Mouse (Mus musculus) G1E (cell line): ENCODE results near the gene Apod. TPM values are rescaled to one million over a fixed set of nuclear protein-coding genes. Genes with fewer than 3 reads are reported as not detected.

Experiments
- ATAC-seq: 2 replicates; pipeline ENCODE4 v1.8.0; 2016; ENCODE audit warnings: mild to moderate bottlenecking; ENCODE audit not compliant: insufficient number of reproducible peaks, poor library complexity, low FRiP score, severe bottlenecking; ENCODE audit errors: extremely low read depth
- DNase-seq: peaks from one replicate; pipeline ENCODE4 v3.0.0; 2012; ENCODE audit warnings: low spot score
- H3K27me3 ChIP-seq: 2 replicates; pipeline ENCODE4 v1.6.1; 2012; ENCODE audit warnings: mild to moderate bottlenecking, low read length, inconsistent platforms; ENCODE audit not compliant: insufficient read depth
- H3K36me3 ChIP-seq: replicated peaks from 2 replicates; pipeline ENCODE3; 2012; ENCODE audit warnings: mild to moderate bottlenecking, inconsistent platforms
- H3K4me1 ChIP-seq: 2 replicates; pipeline ENCODE4 v1.6.1; 2012; ENCODE audit warnings: low read depth, low read length, inconsistent platforms, mixed read lengths; ENCODE audit not compliant: insufficient read depth
- H3K4me3 ChIP-seq: 2 replicates; pipeline ENCODE4 v1.5.1; 2012; ENCODE audit warnings: low read depth, mild to moderate bottlenecking, inconsistent platforms, low read length, moderate library complexity, mixed read lengths
- H3K9me3 ChIP-seq: replicated peaks from 2 replicates; pipeline ENCODE4 v1.6.1; 2012; ENCODE audit warnings: inconsistent platforms
- CTCF ChIP-seq: IDR thresholded peaks from 2 replicates; pipeline ENCODE4 v1.5.1; 2012; ENCODE audit warnings: low read depth, low read length, inconsistent platforms, mixed read lengths
- GATA1 ChIP-seq: IDR thresholded peaks from 2 replicates; pipeline ENCODE4 v1.6.1; 2012; ENCODE audit warnings: borderline replicate concordance, low read length, inconsistent platforms, mixed read lengths
- GATA2 ChIP-seq: IDR thresholded peaks from 2 replicates; pipeline ENCODE4 v1.6.1; 2012; ENCODE audit warnings: low read depth, low read length, inconsistent platforms, borderline replicate concordance
- POLR2AphosphoS5 ChIP-seq: IDR thresholded peaks from 2 replicates; pipeline ENCODE4 v1.6.1; 2012; ENCODE audit warnings: low read depth, low read length, inconsistent platforms; ENCODE audit not compliant: insufficient replicate concordance
- TAL1 ChIP-seq: conservative IDR thresholded peaks from 2 replicates; pipeline ENCODE4 v1.6.1; 2012; ENCODE audit warnings: low read depth, low read length, inconsistent platforms, mixed read lengths
- polyA plus RNA-seq: library from polyadenylated mRNA; stranded (reverse); fragments of >175 nt; gene quantifications from 2 replicates; pipeline ENCODE4 v1.2.3, GENCODE M21; 2012
- total RNA-seq, 2 experiments: library from RNA; stranded (forward) in 1 of 2; stranded (reverse) in 1 of 2; fragments of 200-1000 nt in 1 of 2; fragments of >200 nt in 1 of 2; fragmentation: Nextera tagmentation in 1 of 2; gene quantifications; 2 replicates each; pipeline ENCODE4 v1.2.3; 2014 to 2017

Gene Apod
- total and polyA plus RNA-seq, 3 experiments = not detected

GRCm38 (mm10) chr16:31290751-31291365 is 23.8 kb downstream of the Apod start:
- Histone ChIP-seq H3K4me3 (no peak overlapping the region), H3K9me3 (no peaks in the 10 kb centered on the region), H3K36me3 (no peaks in the 10 kb centered on the region), H3K27me3 (peaks cover 18% of the 10 kb centered on the region), H3K4me1 (no peaks in the 10 kb centered on the region)
- no peak for TF ChIP-seq GATA2
- TF ChIP-seq POLR2AphosphoS5 = no peak
- no peak for TF ChIP-seq GATA1
- no peak for TF ChIP-seq CTCF
- no peak for TF ChIP-seq TAL1
- ATAC-seq (no peak), DNase-seq (no peak)

DNA sequence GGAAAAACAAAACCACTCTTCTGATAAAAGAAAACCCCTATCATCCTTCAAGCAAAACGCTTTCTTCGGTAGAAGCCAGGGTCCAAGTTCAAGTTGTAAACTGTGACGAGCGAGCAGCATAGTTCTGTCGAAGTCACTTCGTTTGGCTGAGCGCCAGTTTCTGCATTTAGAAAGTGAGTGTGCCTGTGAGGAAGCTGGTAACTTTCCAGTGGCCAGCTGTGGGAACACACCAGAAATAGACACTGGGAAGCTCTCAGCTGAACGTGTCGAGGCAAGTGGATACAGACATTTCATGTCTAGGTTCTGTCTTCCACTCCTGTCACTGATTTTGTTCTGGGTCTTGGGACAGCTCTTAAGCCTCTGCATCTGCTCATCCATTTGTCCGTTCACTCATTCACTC is 24.3 kb downstream of the Apod start:
- no peaks in the 10 kb centered on the region for H3K4me1 ChIP-seq
- DNase-seq (no peak), ATAC-seq (no peak)
- no peaks in the 10 kb centered on the region for H3K9me3 ChIP-seq
- no peak overlapping the region for H3K4me3 ChIP-seq
- H3K36me3 ChIP-seq = no peaks in the 10 kb centered on the region
- TF ChIP-seq GATA1 = no peak
- no peak for TF ChIP-seq CTCF
- TF ChIP-seq POLR2AphosphoS5 = no peak
- TF ChIP-seq TAL1 = no peak
- TF ChIP-seq GATA2 = no peak
- peaks cover 19% of the 10 kb centered on the region for H3K27me3 ChIP-seq

GRCm38 (mm10) chr16:31287712-31288111 is 26.9 kb downstream of the Apod start:
- no peak for TF ChIP-seq GATA1
- no peak for TF ChIP-seq CTCF
- no peak for TF ChIP-seq TAL1
- TF ChIP-seq GATA2 = no peak
- no peak for TF ChIP-seq POLR2AphosphoS5
- H3K36me3 ChIP-seq = no peaks in the 10 kb centered on the region
- no peak for DNase-seq
- H3K27me3 ChIP-seq = peaks cover 17% of the 10 kb centered on the region
- no peaks in the 10 kb centered on the region for H3K9me3 ChIP-seq
- ATAC-seq = no peak
- H3K4me3 ChIP-seq = no peak overlapping the region
- H3K4me1 ChIP-seq = no peaks in the 10 kb centered on the region

GRCm38 (mm10) chr16:31286801-31287488 is 27.7 kb downstream of the Apod start:
- H3K4me3 ChIP-seq = no peak overlapping the region
- H3K9me3 ChIP-seq = no peaks in the 10 kb centered on the region
- ATAC-seq (no peak), DNase-seq (no peak)
- H3K36me3 ChIP-seq = no peaks in the 10 kb centered on the region
- no peaks in the 10 kb centered on the region for H3K4me1 ChIP-seq
- peaks cover 11% of the 10 kb centered on the region for H3K27me3 ChIP-seq
- TF ChIP-seq GATA1 = no peak
- no peak for TF ChIP-seq CTCF
- TF ChIP-seq POLR2AphosphoS5 = no peak
- TF ChIP-seq GATA2 = no peak
- TF ChIP-seq TAL1 = no peak

DNA sequence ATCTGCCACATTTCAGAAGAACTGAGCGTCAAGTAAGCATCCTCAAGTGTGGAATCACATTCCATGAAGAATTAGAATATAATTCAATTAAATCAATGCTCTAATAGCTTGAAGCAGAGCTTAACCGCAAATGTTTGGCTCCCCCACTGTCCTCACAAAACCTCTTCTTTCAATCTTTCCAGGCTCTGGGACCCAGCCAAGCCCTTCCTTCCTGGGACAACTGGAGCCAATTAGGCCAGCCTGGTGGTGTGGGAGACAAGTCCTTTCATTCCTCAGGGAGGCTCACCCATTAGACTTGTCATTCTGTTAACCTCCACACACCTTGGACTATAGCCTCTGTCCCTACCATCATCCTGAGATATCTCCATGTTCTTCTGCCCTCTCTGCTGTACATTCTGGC is 32.6 kb downstream of the Apod start:
- no peaks in the 10 kb centered on the region for H3K9me3 ChIP-seq
- no peak for DNase-seq
- TF ChIP-seq GATA1 (no peak), GATA2 (no peak), CTCF (no peak), TAL1 (no peak)

GRCm38 (mm10) chr16:31280176-31280575 is 34.4 kb downstream of the Apod start:
- no peaks in the 10 kb centered on the region for H3K36me3 ChIP-seq
- DNase-seq (no peak), ATAC-seq (no peak)
- peaks cover 4% of the 10 kb centered on the region; the same call in 1 of the 2 replicates for H3K4me1 ChIP-seq
- no peaks in the 10 kb centered on the region for H3K9me3 ChIP-seq
- peaks cover 37% of the 10 kb centered on the region for H3K27me3 ChIP-seq
- TF ChIP-seq GATA2 = no peak
- TF ChIP-seq POLR2AphosphoS5 = no peak
- TF ChIP-seq GATA1 = no peak
- no peak for TF ChIP-seq TAL1
- TF ChIP-seq CTCF = no peak
- no peak overlapping the region for H3K4me3 ChIP-seq

More for the DNA sequence above, 32.6 kb downstream of the Apod start:
- H3K4me3 ChIP-seq = no peak overlapping the region
- H3K4me1 ChIP-seq = no peaks in the 10 kb centered on the region; the same call in 1 of the 2 replicates
- H3K27me3 ChIP-seq = peaks cover 32% of the 10 kb centered on the region
- ATAC-seq = no peak
- H3K36me3 ChIP-seq = no peaks in the 10 kb centered on the region
